Mouse (Mus musculus): Measurements from ENCODE around the gene Fermt3. TPM values are rescaled to one million over a fixed set of nuclear protein-coding genes. Genes with fewer than 3 reads are reported as not detected.
A peak's percentile ranks its signal among the peaks of the same experiment; 100 is the strongest.

The Fermt3 gene
- total RNA-seq, 2 experiments from 2014 or later = 1.7 to 4.9 TPM

DNA sequence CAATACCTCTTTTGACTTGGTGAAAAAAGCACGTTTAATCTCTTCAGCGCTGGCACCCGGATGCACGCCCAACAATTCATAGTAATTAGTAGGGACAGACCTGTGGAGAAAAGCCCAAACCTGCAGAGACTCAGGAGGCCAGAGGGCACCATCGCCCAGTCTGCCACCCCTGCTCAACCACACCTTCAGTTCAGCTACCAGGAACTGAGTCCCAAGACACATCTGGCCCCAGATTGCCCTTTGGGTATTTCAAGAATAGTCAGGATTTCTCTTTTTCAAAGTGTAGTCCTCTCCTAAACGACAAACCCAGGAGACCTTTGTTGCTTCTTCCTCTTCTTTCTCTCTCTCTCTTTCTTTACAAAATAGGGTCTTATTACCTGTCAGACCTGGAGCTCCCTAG, 28.6 kb downstream of the Fermt3 start:
- DNase-seq = no peak

DNA sequence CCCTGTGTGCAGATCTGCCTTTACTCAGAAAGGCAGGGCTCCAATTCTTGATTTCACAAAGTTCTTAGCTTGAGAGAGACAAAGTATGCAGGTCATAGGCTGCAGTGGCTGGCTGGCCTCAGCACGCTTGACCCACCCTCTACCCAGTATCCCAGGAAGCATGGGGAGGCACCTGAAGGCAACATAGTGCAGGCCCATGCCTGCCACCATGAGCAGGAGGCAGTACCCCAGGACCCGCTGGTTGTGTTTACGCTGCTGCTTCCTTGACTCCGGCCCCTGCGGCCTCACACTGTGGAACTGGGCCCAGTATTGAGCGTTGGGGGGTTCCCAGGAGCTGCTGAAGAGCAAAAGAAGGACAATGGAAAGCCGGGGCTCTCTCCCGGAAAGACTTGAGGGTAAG, 30.0 kb downstream of the Fermt3 start:
- no peak for DNase-seq

DNA sequence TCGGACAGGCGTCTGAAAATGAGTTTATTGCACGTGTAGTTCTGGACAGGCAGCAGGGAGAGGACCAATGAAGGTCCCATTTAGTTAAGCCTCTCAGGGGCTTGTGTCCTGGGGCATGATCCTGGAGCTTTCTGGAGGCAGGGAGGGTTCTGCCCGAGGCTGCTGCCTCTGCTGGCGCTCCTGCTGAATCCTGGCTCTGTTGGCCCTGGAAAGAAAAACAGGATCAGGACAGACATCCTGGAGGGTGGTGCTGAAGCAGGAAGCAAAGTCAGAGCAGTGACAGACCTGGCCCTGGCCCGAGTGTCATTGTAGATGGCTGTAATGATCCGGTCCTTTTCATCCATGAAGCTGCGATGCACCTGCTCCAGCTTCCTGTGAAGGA, 31.4 kb downstream of the Fermt3 start:
- DNase-seq = no peak

DNA sequence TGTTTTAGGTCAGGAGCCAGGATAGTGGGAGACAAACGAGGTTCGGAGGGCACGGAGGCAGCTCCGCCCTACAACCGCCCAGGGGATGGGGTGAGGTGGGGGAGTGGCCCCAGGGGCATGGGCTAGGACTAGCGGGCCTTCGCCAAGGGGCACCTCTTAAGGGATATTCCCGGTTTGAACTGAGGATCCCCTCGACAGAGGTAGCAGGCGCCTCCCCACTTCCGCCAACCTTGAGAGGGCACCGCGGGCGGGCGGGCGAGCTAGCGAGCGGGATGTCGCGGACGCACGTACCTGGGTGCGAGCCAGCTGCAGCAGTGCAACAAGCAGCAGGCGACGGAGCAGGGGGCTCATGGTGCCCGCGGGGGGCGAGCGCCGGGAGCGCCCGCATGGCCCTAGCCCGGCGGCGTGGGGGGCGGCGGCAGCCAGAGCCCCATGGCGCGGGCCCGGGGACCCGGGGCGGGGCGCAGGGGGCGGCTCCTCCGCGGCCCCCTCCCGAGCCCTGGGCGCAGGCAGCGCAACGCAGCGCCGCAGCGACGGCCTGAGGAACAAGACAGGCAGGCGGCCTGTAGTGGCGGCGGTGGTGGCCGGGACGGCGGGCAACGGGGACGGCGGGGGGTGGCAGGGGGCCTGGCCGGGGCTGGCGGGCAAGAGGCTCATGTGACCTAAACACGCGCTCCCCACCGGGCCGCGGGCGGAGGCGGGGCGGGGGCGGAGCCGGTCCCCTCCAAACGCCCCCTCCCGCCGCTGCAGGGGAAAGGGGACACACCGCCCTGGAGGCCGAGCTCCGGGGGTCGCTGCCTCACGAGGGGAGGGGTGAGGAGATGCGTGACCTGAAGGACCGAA, 32.0 kb downstream of the Fermt3 start, which contains the start of gene Vegfb:
TSS of gene Vegfb (minus strand) at position 591 of the 843 bp plus-strand sequence.
- peak; percentile 72 for DNase-seq

DNA sequence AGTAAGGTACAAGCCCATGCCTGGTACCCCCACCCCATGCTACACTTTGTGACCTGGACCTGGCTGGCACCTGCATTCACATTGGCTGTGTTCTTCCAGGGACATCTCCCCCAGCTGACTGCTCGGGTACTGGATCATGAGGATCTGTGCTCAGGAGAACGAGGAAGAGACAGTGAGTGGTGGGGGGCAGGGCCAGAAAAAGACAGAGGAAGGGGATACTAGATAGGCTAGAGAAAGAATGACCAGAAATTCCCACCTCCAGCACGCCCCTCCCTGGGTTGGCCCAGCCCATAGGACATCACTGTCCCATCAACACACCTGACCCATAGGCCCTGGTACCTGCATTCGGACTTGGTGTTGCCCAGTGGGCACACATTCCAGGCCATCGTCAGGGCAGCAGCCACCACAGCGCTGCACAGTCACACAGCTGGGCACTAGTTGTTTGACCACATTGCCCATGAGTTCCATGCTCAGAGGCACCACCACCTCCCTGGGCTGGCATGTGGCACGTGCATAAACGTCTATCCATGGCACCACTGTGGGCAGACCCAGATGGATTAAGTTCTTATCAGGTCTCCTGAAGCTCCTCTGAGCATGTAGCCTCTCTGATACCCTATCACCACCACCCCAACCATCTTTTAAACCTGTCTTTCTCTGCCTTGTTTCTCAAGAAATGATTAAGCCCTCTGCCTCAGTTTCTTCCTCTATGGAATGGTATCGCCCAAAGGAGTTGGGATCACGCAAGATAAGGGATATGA, 33.1 kb downstream of the Fermt3 start:
- no peak for DNase-seq

DNA sequence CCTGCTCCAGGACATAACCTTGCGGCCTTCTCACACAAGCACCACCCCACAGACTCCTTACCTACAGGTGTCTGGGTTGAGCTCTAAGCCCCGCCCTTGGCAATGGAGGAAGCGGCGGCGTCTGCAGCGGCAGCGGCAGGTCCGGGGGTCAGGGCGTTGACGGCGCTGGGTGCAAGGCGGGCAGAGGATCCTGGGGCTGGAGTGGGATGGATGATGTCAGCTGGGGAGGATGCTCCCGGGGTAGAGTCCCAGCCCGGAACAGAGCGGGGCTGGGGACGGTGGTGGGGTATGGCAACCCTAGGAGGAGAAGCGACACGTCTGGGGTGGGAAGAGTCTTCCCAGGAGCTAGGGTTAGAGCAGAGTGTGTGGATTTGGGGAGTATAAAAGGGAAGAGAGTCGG, 34.0 kb downstream of the Fermt3 start:
- DNase-seq = no peak

DNA sequence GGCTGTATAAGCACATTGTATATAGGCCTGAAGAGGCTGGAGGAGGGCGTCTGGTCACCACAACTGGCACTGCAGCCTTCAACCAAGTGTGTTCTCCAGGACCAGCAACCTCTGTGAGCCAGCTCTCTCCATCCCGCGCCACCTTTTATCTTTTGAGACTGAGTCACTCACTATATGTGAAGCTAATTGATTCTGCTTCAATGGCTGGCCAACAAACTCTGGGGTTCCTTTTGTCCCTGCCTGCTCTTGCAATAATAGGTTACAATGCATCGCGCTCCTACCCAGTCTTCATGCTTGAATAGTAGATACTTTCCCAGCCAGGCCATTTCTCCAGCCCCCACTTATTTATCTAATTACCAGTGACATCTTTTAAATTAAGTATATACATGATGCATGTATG, 35.6 kb downstream of the Fermt3 start:
- DNase-seq = no peak

DNA sequence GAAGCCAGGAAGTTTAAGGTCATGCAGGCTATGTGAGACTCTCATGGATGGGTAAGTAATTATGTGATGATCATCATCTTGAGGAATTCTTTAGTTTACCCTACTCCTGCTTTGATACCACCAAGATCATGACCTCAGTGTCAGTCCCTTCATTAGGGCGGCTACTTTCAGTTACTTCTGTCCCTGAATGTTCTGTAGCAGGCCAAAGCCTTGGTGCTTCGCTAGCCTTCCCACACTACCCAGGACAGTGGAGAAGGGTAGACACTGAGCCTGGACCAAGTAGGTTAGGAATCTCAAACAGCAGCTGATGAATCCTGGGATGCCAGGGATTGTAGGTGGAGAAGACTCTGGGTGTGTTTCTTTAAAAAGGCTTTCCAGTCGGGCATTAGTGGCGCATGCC, 37.8 kb downstream of the Fermt3 start:
- no peak for DNase-seq

DNA sequence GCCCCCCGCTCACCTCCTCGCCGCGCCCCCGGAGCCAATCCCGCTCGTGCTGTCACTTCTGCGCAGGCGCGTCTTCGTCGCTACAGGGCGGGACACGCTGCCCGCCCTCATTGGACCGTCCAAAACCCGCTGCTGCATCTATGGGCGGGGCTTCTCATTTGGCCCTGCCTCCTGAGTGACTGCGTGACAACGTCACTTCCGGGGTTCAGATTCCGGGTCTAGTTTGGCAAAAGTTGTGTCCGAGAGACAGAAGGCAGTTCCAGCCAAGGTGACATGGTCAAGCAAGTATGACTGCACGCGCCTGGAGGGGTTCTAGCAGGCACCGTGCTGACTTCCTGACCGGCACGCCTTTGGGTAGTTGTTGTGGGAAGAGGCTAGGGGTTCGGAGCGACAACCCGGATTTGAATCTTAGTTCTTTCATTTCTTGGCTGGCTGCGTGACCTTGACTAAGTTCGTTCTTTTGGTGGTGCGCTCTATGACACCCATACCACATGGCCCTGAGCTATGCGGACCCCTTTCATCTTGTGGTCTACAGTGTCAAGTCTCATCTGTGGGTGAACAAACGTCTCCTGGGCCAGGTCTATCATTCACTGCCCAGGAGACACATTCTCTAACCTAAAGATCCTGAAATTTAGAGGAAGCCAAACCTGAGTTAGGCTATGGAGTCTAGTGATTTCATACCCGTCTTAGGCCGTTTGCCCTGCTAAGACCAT, 38.7 kb downstream of the Fermt3 start, which contains the start of gene Fkbp2:
TSS of gene Fkbp2 (minus strand) at position 121 of the 713 bp plus-strand sequence.
- DNase-seq = peak; percentile 99

DNA sequence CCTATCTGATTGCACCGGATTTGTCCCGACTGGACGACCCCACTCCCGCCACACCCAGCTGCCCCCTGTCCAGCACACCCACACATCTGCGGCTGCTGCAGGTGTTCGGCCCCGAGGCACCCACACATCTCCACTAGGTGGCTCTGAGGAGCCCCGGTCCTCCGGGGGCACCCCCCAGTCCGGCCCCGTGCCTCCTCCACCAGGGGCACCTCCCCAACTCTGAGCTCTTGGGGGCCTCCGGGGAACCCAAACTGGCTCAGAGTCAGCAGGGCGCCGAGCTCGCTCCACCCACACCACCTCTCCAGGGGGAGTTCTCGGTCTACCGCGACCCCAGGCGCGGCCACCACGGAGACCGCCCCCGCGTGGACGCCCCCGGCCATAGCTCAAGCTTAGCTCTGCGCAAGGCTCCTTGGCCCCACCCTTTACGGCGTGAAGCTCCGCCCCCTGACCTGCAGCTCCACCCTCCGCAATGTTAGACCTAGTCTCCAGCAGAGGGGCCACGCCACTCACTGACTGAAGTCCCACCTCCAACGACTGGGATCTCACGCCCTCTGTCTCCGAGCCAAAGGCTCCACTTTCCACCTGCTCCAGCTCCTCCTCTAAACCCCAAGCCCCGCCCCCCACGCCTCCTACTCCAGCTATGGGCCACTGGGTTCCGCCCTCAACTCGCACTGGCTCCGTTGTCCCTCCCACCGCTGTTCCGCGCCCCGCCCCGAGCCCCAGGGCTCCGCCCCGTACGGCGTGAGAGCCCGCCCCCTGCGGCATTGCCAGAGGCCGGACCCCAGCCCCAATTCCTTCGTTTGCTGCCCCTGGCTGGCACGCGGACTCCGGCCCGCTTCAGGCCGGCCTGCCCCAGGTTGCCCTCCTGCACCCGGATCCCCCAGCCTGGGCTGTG, 39.5 kb downstream of the Fermt3 start:
- peak; percentile 100 for DNase-seq

DNA sequence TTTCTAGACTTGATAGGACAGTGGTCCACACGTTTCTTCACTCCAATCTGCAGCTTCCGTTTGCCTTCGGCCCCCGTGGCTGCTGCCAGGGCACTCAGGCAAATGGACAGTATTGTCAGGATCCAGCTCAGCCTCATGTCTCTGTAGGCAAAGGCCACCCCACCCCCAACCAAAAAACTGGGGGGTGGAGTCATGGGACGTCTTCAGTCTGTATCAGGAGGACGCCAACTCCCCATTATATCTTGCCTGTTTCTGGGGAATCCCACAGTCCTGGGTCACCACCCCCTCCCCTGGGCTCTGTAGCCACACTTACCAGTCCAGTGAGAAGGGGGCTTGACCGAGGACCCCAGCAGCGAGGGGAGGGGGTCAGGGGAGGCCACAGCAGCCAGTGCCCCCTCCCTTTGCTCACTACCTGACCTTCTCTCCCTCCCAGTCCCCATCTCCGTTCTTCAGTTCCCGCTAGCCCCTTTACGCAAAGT, 40.2 kb downstream of the Fermt3 start:
- DNase-seq = peak; percentile 42

DNA sequence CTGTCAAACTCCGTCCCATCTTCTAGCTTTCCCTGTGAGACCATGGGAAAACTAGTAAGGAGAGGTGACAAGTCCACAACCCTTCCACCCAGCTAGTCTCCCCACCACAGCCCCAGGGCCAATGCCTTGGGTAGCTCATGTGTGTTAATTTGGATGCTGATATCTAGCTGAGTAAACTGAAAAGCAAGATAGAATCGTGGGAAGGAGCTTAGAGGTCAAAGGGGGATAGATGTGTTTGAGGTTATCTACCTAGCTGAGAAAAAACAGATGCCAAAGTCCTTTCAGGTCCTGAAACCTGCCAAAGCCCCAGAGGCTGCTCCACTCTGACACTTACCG, 40.7 kb downstream of the Fermt3 start:
- no peak for DNase-seq

DNA sequence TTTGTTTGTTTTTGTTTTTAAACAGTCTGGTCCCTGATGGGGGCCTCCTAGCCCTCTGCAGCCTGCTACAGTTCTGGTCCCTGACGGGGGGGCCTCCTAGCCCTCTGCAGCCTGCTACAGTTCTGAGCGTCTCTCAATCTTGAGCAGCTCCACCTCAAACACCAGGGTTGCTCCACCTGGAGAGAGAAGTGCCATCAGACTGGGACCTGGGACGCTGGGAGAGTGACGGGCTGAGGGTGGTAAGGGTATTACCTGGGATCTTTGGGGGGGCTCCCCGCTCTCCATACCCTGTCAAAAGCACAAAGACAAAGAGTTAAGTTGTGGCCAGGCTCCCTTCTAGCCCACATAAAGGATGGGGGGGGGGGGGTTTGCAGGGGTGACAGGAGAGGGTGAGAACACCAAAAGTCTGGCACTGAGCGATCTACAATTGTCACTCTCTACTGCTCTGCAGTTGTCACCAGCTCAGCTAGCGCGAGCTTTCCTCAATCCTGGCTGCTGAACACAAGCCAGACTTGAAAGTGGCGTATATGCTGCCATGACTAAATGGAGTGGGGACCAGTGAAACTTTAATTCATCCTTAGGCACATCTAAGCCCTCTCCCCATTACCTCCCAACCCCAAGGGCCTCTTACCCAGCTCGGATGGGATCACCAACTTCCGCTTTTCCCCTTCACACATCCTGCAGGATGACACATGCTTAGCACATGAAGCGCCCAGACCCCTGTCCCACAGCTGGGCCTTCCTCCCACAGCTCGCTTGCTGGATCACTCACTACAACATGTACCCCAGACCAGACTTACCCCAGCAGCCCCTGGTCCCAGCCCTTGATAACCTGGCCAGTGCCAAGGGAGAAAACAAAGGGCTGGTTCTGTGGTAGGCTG, 41.3 kb downstream of the Fermt3 start:
- no peak for DNase-seq

DNA sequence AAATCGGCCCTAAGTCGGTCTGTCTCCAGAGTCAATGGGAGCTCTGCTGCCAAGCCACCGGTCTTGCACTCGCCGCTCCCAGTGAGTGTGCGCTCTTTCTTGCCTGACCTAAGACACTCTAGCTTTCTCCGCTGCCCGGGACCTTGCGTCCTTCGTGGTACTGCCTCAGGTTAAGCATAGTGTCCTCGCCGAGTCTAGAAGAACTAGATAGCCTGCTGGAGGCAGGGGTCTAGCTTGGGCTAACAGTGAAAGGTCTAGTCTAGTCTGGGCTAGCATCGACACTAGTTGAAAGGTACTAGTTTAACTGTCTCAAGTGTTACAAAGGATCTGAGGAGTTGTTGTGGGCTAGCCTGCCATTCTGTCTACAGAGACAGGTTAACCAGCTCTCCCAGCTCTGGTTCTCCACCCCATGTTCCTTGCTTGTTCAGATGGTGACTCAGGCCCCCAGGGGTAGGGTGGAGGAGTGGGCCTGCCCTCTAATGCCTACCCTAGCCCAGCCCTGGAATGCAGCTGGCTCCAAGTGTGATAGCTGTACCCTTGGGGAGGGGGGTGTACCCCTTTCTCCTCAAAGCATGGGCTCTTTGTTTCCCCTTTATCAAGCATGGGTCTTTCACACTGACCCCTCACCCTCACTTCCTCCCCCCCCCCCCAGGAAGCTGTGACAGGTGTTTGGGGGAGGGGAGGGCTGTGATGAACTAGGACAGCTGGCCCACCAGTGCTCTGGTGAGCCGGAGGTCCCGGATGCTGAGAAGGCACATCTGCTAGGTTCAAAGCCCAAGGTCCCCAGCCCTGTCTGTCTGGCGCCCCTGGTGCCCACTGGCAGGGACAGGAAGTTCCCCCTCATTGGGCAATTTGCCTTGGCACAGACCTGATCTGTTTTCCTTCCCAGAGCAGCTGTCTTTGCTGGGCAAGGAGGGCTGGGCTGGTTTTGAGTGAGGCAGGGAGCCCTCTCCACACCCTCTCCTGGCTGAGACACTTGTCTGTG, 43.4 kb downstream of the Fermt3 start, which contains the start of gene Plcb3:
TSS of gene Plcb3 (minus strand) at position 934 of the 985 bp plus-strand sequence.
- peak; percentile 73 for DNase-seq

DNA sequence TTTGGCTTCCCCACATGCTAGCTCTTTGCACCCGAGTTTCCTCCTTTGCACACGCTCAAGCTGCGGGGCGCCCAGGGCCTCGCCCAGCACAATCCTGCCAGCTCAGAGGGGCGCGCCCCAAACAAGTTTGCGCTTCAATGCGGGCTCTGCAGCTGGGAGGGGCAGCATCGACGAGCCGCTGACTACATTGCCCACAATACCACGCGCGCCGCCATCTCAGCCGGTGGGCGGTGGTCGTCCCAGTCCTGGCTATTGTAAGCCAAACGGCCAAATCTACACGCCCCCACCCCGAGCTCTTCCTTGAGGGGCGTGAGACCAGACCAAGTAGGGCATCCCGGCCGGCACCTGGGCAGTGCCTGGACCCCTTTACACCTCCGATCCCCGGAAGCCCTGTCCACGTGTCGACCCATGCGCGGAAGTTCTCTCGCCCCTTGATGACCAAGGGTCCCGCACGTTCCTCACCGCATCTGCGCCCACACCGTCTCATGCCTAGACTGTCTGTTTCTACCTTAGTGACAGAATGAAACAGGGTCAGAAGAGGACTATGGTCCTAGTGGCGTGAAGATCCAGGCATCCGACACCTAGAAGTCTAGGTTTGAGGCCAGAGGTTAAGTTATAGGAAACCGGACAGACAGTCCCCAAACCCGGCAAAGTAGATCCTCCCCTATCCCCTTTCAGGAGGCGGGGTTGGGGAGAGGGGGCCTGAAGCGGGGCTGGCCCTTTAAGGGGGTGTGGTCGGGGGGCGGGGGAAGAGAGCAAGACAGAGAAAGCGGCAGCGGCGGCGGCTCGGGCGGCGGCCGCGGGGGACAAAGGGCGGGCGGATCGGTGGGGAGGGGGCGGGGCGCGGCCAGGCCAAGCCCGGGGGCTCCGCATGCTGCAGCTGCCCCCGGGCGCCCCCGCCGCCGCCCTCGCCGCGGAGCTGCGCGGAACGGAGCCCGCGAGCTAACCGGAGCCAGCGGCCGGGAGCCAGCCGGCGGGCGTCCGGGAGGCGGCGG, 44.8 kb downstream of the Fermt3 start, which contains the start of gene Ppp1r14b:
TSS of gene Ppp1r14b (plus strand) at position 758 of the 995 bp plus-strand sequence.
- DNase-seq = peak; percentile 85

DNA sequence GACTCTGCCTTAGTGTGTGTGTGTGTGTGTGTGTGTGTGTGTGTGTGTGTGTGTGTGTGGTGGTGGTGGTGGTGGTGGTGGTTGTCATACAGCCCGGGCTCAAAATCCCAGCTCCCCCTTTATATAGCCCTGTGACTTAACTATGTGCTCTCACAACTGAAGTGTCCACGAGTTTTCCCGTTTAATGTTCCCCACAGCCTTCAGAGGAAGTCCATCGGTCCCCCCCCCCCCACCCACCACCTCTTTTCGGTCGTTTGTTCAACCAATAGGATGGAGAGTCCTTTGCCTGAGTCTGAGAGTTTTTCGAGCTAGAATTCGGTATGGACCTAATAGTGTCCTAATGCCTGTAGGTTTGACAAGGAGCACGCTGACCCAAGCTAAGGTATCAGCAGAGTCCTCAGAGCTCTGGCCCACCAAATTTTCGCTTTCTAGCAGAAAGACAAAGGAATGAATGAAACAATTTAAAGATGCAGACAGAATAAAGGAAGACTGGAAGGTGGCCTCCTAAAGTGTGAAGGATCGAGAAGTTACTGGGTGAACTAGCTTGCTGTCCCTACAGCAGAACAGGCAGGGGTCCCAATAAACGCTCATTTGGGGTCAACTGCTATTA, 45.6 kb downstream of the Fermt3 start:
- no peak for DNase-seq

DNA sequence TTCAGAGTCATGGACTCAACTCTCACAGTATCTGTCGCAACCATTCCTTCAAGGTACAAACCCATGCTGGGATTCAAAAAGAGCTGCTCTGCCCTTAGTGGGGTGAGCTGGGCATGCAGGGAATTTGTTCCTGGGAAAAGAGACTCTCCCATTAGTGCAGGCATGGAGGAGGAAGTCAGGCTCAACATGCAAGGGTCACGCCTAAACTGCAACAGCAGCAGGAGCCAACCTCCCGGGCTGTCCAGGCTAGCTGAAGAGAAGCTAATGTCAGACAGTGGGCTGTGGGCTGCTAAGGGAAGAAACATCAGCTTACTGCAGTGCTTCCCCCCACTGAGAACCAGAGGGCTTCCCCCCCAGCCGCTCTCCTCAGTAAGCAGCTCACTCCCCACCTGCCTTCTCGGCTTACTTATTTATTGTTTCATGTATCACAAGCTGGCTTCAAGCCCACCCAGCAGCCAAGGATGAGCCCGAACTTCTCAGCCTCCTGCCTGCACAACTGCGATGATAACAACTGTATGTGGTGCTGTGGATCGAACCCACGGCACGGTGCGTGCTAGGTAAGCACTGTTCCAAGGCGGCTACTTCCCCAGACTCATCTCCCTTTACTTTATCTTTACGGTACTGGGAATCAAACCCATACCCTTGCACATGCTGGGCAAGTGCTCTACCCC, 46.9 kb downstream of the Fermt3 start:
- DNase-seq = no peak
